Mouse (Mus musculus) brain, embryonic 14.5 days (tissue): Measurements from ENCODE around the gene Serpinb7.

Experiments used
- CTCF ChIP-seq: fragments of 200-500 bp; IDR thresholded peaks from 2 replicates; pipeline ENCODE4 v1.5.1; 2012; ENCODE audit warnings: inconsistent platforms, mild to moderate bottlenecking, moderate library complexity, borderline replicate concordance; ENCODE audit not compliant: insufficient read depth, insufficient read length; ENCODE audit errors: extremely low read depth
- POLR2A ChIP-seq: fragments of 200-500 bp; IDR thresholded peaks from 2 replicates; pipeline ENCODE4 v1.6.1; 2012; ENCODE audit warnings: mild to moderate bottlenecking, inconsistent platforms, borderline replicate concordance; ENCODE audit not compliant: poor library complexity, insufficient read depth, insufficient read length, severe bottlenecking; ENCODE audit errors: extremely low read depth

- TF ChIP-seq POLR2A = no peak
- no peak for TF ChIP-seq CTCF
These were observed 49.1 kb upstream of the Serpinb7 start for GRCm38 (mm10) chr1:107350392-107350791.
